Mouse (Mus musculus): Measurements from ENCODE around the gene Ogdh.

The Ogdh gene

DNA sequence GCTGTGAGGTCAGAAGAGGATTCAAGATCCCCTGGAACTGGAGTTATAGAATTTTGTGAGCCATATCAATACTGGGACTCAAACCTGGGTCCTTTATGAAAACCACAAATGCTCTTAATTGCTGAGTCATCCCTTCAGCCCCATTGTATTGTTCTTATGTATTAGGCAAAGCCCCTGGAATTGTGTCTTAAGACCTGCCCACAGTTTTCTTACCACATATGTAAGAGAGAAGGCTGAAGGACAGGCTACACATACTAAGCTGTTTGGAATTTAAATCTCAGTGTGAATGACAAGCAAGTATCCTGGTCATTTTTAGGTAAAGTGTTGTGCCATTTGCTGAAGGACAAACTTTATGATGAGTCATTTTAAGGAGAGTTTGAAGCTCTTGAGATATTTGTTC, 4.6 kb downstream of the Ogdh start:
- no peak for DNase-seq (ENCODE audit: low spot score)

- no peak for DNase-seq (ENCODE audit: low spot score)
Observed at GRCm38 (mm10) chr11:6299435-6299834, 8.0 kb downstream of the Ogdh start.

DNA sequence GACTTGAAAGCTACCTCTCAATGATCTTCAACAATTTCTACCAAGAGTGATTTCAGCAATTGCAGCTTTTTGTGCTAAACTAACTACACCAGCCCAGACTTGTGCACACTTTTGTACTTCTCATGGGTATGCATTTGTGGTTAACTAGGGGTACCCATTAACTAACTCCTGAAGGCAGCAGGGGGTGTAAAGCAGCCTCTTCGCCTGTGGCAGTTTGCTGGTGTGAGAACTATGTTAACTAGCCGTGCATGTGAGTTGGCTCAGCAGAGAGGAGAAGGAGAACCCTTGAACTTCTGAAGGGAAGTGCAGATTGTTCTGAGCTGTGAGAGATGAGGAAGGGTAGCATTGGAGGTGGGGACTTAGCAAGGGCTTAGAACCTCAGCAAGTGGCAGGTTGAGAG, 11.4 kb downstream of the Ogdh start:
- DNase-seq (ENCODE audit: low spot score), result no peak

DNA sequence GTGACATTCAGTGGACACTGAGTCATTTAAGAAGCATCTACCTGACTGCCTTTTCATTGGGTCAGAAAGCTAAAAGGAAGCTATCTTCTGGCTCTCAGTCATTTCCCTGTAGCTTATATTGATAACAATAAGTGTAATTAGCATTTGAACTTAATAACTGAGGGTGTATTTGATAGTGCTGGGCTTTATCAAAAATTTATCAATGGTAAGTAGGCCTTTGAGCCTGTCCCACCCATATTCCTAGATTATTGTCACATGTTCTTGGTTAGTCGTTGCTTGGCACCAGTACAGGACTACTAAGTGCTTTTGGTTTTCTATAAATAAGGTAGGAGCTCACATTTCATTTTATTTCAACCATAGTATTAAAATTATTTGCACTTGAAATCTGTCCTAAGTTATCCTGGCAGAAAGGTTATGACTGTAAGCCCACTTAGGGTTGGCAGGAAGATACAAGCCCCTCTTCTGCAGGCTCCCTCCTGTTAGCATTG, 14.6 kb downstream of the Ogdh start:
- DNase-seq (ENCODE audit: low spot score), result no peak

DNA sequence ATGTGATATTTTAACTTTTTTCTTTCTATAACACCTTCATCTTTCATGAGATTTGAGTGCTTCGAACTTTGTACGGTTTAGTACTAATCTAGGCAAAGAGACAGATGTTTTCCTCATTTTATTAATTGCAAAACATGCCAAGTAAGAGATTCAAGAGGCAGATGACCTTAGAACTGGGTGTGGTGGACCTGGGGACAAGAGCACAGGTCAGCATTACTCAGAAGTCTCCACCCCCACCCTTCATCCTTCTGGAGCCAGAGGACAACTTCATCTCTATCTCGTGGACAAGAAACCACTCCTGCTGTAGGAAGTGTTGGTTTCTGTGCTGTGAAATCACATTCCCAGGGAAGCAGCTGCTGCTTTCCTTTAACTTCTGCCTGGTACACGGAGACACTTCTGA, 16.7 kb downstream of the Ogdh start:
- DNase-seq (ENCODE audit: low spot score), result no peak

GRCm38 (mm10) chr11:6313874-6314406, 22.5 kb downstream of the Ogdh start:
- no peak for DNase-seq (ENCODE audit: low spot score)

DNA sequence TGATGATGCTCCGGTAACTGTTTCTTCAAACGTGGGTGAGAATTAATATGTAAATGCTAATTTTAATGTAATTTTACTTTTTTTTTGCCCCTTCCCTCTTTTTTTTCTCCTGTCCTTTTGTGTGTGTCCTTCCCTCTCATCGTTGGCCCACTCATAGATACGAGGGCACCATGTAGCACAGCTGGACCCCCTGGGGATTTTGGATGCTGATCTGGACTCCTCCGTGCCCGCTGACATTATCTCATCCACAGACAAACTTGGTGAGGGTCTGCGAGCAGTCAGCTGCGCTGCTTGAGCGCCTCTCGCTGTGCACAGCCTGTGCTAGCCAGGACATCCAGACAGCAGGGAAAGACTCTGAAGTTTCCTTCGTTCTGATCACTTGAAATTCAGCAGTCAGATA, 25.4 kb downstream of the Ogdh start:
- no peak for DNase-seq (ENCODE audit: low spot score)

DNA sequence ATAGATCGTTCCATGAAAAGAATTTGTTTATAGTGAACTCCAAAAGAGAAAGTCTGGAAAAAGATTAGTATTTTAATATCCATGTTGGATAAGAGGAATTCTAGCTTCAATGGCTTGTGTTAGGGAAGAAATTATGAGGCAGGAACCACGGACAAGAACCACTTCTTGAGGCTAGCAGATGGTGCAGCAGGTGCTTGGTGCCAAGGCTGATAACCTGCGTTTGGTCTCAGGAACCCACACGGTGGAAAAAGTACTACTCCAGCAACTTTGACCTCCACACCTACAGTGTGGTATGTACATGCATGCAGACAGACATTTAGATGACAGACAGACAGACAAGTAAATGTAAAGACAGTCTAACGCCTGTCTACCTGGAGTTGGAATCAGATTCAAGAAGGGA, 27.1 kb downstream of the Ogdh start:
- no peak for DNase-seq (ENCODE audit: low spot score)

- no peak for DNase-seq (ENCODE audit: low spot score)
Observed at GRCm38 (mm10) chr11:6319374-6319773, 27.9 kb downstream of the Ogdh start.

GRCm38 (mm10) chr11:6322086-6322485, 30.7 kb downstream of the Ogdh start:
- no peak for DNase-seq (ENCODE audit: low spot score)

GRCm38 (mm10) chr11:6323348-6323747, 31.9 kb downstream of the Ogdh start:
- no peak for DNase-seq (ENCODE audit: low spot score)

GRCm38 (mm10) chr11:6331256-6331655, 39.8 kb downstream of the Ogdh start:
- no peak for DNase-seq (ENCODE audit: low spot score)

GRCm38 (mm10) chr11:6332606-6333005, 41.2 kb downstream of the Ogdh start:
- no peak for DNase-seq (ENCODE audit: low spot score)

GRCm38 (mm10) chr11:6333403-6333802, 42.0 kb downstream of the Ogdh start:
- DNase-seq (ENCODE audit: low spot score), result no peak

GRCm38 (mm10) chr11:6335321-6335720, 43.9 kb downstream of the Ogdh start:
- no peak for DNase-seq (ENCODE audit: low spot score)

- no peak for DNase-seq (ENCODE audit: low spot score)
Observed at GRCm38 (mm10) chr11:6336689-6337088, 45.3 kb downstream of the Ogdh start.

GRCm38 (mm10) chr11:6345956-6346355, 54.5 kb downstream of the Ogdh start:
- DNase-seq (ENCODE audit: low spot score), result no peak

DNA sequence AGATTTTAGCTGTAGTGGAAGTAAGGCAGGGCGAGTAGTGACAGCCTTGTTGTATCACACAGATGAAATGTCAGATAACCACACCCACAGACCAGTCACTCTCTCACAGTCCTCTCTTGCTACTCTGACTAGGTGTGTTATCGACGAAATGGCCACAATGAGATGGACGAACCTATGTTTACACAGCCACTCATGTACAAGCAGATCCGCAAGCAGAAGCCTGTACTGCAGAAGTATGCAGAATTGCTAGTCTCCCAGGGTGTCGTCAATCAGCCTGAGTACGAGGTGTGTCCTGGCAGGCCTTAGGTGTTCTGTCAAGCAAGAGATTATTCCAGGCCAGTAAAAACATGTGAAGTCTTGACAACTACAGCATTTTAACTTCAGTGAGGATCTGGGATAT, 55.5 kb downstream of the Ogdh start:
- no peak for DNase-seq (ENCODE audit: low spot score)

- DNase-seq (ENCODE audit: low spot score), result no peak
Observed at GRCm38 (mm10) chr11:6348681-6349200, 57.3 kb downstream of the Ogdh start.

DNA sequence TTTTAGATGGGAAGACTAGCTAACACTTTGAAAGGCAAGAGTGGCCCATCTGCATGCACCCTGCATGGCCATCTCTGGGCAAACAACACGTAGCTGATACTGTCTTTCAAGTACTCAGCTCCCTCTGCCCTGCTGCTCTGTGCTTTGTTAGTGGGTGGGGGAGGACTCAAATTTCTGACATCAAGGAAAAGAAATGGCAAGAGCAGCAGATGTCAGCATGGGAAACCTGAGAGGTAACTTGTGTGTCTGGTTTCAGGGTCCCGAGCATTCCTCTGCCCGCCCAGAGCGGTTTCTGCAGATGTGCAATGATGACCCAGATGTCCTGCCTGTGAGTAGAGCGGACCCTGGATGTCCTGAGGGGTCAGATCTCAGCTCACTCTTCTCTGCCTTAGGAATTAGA, 58.2 kb downstream of the Ogdh start:
- DNase-seq (ENCODE audit: low spot score), result no peak

- DNase-seq (ENCODE audit: low spot score), result no peak
Observed at GRCm38 (mm10) chr11:6355106-6355505, 63.7 kb downstream of the Ogdh start.

GRCm38 (mm10) chr11:6364581-6365275, 73.3 kb downstream of the Ogdh start:
- no peak for DNase-seq (ENCODE audit: low spot score)

GRCm38 (mm10) chr11:6365885-6366284, 74.5 kb downstream of the Ogdh start:
- peak; percentile 75 for DNase-seq (ENCODE audit: low spot score)

GRCm38 (mm10) chr11:6366434-6366833, 75.0 kb downstream of the Ogdh start:
- no peak for DNase-seq (ENCODE audit: low spot score)

Measured in layer of hippocampus, adult 11-12 months (tissue).